Mouse (Mus musculus) cortical plate, adult 2 months (tissue): Measurements from ENCODE around the gene Elp6.

Experiments used
- CTCF ChIP-seq: fragments of 200-500 bp; IDR thresholded peaks from 2 replicates; pipeline ENCODE4 v1.5.1; 2011; ENCODE audit warnings: mild to moderate bottlenecking, control low read depth, low read length; ENCODE audit not compliant: insufficient read depth; ENCODE audit errors: extremely low read depth
- POLR2A ChIP-seq: fragments of 200-500 bp; IDR thresholded peaks from 2 replicates; pipeline ENCODE4 v1.6.1; 2011; ENCODE audit warnings: mild to moderate bottlenecking, low read length, control low read depth; ENCODE audit not compliant: insufficient read depth; ENCODE audit errors: extremely low read depth

GRCm38 (mm10) chr9:110294786-110295185 lies 10.2 kb upstream of the Elp6 start:
- no peak for TF ChIP-seq CTCF
- TF ChIP-seq POLR2A: no peak
